Mouse (Mus musculus): ENCODE results near the gene Sox15. TPM values are rescaled to one million over a fixed set of nuclear protein-coding genes. Genes with fewer than 3 reads are reported as not detected.

Sox15 gene
- polyA plus RNA-seq, 1 experiment from 2014 or later: not detected

GRCm38 (mm10) chr11:69653399-69653798 is 1.7 kb upstream of the Sox15 start:
- no peak for ATAC-seq (ENCODE audit: low read depth)
- Histone ChIP-seq H3K27me3 (no peaks in the 10 kb centered on the region), H3K4me1 (replicated peaks) (peaks cover 20% of the 10 kb centered on the region), H3K36me3 (peaks cover 90% of the 10 kb centered on the region), H3K9me3 (no peaks in the 10 kb centered on the region), H3K4me3 (no peak overlapping the region), H3K4me2 (no peak overlapping the region), H3K9ac (no peak overlapping the region), H3K27ac (replicated peaks) (no peak overlapping the region)
- WGBS: 79% methylated on average over 5 of the region's 5 CpGs

DNA sequence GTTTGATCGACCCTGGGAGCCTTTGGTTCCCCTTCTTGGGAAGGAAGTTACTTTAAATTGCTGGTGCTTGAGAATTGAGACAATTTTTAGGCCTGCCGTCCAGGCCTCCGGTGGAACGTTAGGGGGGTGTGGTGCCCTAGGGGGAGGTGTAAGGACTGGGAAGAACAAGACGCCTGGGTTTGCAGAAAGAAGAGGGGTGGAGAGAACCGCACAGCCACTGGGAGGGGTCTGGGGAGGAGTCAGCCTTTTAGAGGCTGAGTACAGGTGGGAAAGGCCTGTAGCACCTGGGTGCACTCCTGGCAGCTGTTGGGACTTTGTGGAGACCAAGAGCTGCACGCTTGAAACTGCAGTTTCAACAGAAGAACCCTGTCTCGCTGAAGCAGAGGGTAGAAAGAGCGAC is 354 bp upstream of the Sox15 start:
- Histone ChIP-seq H3K9me3 (no peaks in the 10 kb centered on the region), H3K4me1 (replicated peaks) (peaks cover 20% of the 10 kb centered on the region), H3K36me3 (peaks cover 89% of the 10 kb centered on the region), H3K9ac (0 out of 2 replicates have a peak overlapping the region, but pooled peaks have one; percentile 52), H3K4me3 (no peak overlapping the region), H3K27ac (replicated peaks) (0 out of 2 replicates have a peak overlapping the region, but pooled peaks have one; percentile 2), H3K4me2 (no peak overlapping the region), H3K27me3 (no peaks in the 10 kb centered on the region)
- no peak for ATAC-seq (ENCODE audit: low read depth)
- 48% methylated on average over 9 of the region's 9 CpGs for WGBS

- Histone ChIP-seq H3K9ac (peak overlapping the region; percentile 52; the same call in 1 of the 2 replicates), H3K4me2 (no peak overlapping the region), H3K36me3 (peaks cover 84% of the 10 kb centered on the region), H3K9me3 (no peaks in the 10 kb centered on the region), H3K27ac (replicated peaks) (0 out of 2 replicates have a peak overlapping the region, but pooled peaks have one; percentile 23), H3K27me3 (no peaks in the 10 kb centered on the region), H3K4me1 (replicated peaks) (peaks cover 28% of the 10 kb centered on the region), H3K4me3 (0 out of 2 replicates have a peak overlapping the region, but pooled peaks have one; percentile 1)
- WGBS: 75% methylated on average over 5 of the region's 5 CpGs
- no peak for ATAC-seq (ENCODE audit: low read depth)
Observed at GRCm38 (mm10) chr11:69656065-69656455, 946 bp downstream of the Sox15 start.

DNA sequence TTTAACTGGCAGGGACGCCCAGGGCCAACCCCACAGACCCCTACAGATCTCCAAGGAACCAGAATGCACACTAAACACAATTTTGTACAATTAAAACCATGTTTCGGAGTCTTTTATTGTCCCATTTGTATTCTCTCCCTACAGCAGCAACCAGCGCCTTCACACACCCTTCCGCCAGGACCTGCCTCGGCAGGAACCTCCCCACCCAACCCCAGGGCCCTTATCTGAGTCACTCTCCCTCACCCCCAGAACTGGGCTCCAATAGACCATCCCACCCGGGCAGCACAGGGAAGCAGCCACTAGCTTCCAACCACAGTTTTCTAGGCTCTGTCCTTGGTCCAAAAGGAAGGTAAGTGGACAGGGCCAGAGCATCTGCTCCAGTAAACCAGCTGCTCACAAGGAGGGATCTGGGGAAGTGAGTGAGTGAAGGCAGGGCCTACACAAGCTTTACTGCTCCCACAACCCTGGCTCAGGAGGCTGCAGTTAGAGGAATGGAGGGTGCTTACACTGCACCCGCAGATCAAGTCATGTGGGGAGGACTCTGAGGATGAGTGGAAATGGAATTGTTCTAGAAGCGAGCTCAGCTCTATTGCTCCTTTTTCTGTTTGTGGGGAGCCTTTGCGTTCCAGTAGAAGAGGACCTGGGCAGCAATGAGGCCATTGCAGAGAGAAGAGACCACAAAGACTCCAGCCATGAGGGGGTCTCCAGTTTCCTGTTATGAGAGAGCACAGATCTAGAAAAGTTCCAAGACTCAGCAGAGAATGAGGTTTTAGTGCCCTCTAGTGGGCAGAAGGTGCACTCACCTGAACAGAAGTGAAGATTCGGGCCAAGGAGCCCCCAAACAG is 1.7 kb downstream of the Sox15 start:
- Histone ChIP-seq H3K9me3 (no peaks in the 10 kb centered on the region), H3K27ac (replicated peaks) (no peak overlapping the region), H3K4me1 (replicated peaks) (peaks cover 36% of the 10 kb centered on the region), H3K4me2 (no peak overlapping the region), H3K9ac (no peak overlapping the region), H3K36me3 (peaks cover 76% of the 10 kb centered on the region), H3K4me3 (no peak overlapping the region), H3K27me3 (no peaks in the 10 kb centered on the region)
- WGBS: 78% methylated on average over 10 of the region's 10 CpGs
- no peak for ATAC-seq (ENCODE audit: low read depth)

- H3K9ac ChIP-seq: no peak overlapping the region
- no peak overlapping the region for H3K27ac ChIP-seq (replicated peaks)
- no peaks in the 10 kb centered on the region for H3K27me3 ChIP-seq
- no peak overlapping the region for H3K4me2 ChIP-seq
- 80% methylated on average over 15 of the region's 15 CpGs for WGBS
- peaks cover 70% of the 10 kb centered on the region for H3K36me3 ChIP-seq
- no peaks in the 10 kb centered on the region for H3K9me3 ChIP-seq
- H3K4me3 ChIP-seq: no peak overlapping the region
- H3K4me1 ChIP-seq (replicated peaks): peaks cover 36% of the 10 kb centered on the region
- no peak for ATAC-seq (ENCODE audit: low read depth)
Observed at GRCm38 (mm10) chr11:69657462-69657881, 2.4 kb downstream of the Sox15 start.

DNA sequence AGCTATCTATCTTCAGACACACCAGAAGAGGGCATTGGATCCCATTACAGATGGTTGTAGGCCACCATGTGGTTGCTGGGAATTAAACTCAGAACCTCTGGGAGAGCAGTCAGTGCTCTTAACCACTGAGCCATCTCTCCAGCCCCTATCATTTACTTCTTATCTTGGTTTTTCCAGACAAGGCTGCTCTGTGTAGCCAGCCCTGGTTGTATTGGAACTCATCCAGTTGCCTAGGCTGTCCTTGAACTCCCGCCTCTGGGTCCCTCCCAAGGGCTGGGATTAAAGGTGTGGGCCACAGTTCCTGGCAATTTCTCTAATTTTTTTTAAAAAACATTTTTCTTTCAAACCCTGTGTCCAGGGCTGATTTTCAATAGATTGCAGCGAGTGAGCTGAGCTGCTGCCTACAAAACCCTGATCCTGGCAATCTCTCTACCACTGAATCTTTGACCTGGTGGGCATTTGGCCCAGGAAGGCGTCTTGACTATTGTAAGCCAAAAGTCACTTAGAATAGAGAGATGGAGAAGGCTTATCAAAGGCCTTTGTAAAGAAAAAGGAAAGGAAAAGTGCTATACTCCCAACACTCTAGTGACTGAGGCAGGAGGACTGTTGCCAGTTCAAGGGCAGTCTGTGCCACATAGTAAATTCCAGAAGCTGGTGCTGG is 6.2 kb downstream of the Sox15 start:
- peak overlapping the region; percentile 63 for H3K4me2 ChIP-seq
- peaks cover 68% of the 10 kb centered on the region for H3K36me3 ChIP-seq
- no peaks in the 10 kb centered on the region for H3K27me3 ChIP-seq
- peak overlapping the region; percentile 77 for H3K9ac ChIP-seq
- peak overlapping the region; percentile 57 for H3K4me3 ChIP-seq
- WGBS: 84% methylated on average over 3 of the region's 3 CpGs
- no peak for ATAC-seq (ENCODE audit: low read depth)
- H3K4me1 ChIP-seq (replicated peaks): peaks cover 32% of the 10 kb centered on the region
- peak overlapping the region; percentile 95 for H3K27ac ChIP-seq (replicated peaks)
- no peaks in the 10 kb centered on the region for H3K9me3 ChIP-seq

- Histone ChIP-seq H3K4me2 (peak within 1 kb of the TSS; percentile 63), H3K9ac (peak within 1 kb of the TSS; percentile 77), H3K27me3 (no peaks in the 10 kb centered on the region), H3K9me3 (no peaks in the 10 kb centered on the region), H3K27ac (replicated peaks) (peak within 1 kb of the TSS; percentile 95), H3K36me3 (peaks cover 66% of the 10 kb centered on the region), H3K4me3 (peak within 1 kb of the TSS; percentile 57), H3K4me1 (replicated peaks) (peaks cover 27% of the 10 kb centered on the region)
- peak; percentile 97 for ATAC-seq (ENCODE audit: low read depth)
- WGBS: under 1% methylated on average over 48 of the region's 48 CpGs
Observed at GRCm38 (mm10) chr11:69662213-69662966, 7.3 kb downstream of the Sox15 start, which contains the start of gene Mpdu1. Gene Mpdu1, minus strand, starts transcription at chr11:69662642.

- H3K9ac ChIP-seq: peak overlapping the region; percentile 62
- H3K4me2 ChIP-seq: peak overlapping the region; percentile 63
- no peaks in the 10 kb centered on the region for H3K27me3 ChIP-seq
- peaks cover 27% of the 10 kb centered on the region for H3K4me1 ChIP-seq (replicated peaks)
- peak overlapping the region; percentile 95 for H3K27ac ChIP-seq (replicated peaks)
- peak; percentile 19 for ATAC-seq (ENCODE audit: low read depth)
- H3K4me3 ChIP-seq: peak overlapping the region; percentile 57
- no peaks in the 10 kb centered on the region for H3K9me3 ChIP-seq
- 68% methylated on average over 13 of the region's 13 CpGs for WGBS
- H3K36me3 ChIP-seq: peaks cover 66% of the 10 kb centered on the region
Observed at GRCm38 (mm10) chr11:69662967-69663671, 8.0 kb downstream of the Sox15 start.

DNA sequence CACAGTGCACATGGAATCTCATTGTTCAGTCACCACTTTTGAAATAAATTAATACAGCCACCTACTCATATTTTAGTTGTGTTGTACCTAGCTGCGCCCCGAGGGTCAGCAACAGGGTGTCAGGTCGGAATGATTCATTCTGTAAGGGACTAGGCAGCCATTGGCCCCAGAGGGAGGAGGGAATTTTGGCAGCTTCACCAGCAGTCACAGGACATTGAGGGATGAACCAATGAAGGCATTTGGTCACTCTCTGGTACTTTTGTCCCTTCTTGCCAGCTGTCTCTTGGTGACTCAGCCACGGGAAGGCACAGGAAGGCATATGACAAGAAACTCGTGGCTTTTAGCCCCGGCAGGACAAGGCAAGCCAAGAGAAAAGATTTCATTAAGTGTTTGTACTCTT is 8.7 kb downstream of the Sox15 start:
- H3K4me2 ChIP-seq: no peak overlapping the region
- no peaks in the 10 kb centered on the region for H3K27me3 ChIP-seq
- no peak overlapping the region for H3K9ac ChIP-seq
- H3K4me3 ChIP-seq: no peak overlapping the region
- H3K4me1 ChIP-seq (replicated peaks): peaks cover 29% of the 10 kb centered on the region
- no peak for ATAC-seq (ENCODE audit: low read depth)
- peaks cover 66% of the 10 kb centered on the region for H3K36me3 ChIP-seq
- WGBS: 87% methylated on average over 6 of the region's 6 CpGs
- H3K27ac ChIP-seq (replicated peaks): peak overlapping the region; percentile 95
- no peaks in the 10 kb centered on the region for H3K9me3 ChIP-seq

- 93% methylated on average over 7 of the region's 7 CpGs for WGBS
Observed at GRCm38 (mm10) chr11:69664841-69665240, 9.7 kb downstream of the Sox15 start.

GRCm38 (mm10) chr11:69665457-69665960 is 10.4 kb downstream of the Sox15 start:
- H3K27ac ChIP-seq (replicated peaks): no peak overlapping the region; the same call in 1 of the 2 replicates
- H3K4me2 ChIP-seq: no peak overlapping the region
- no peak overlapping the region for H3K9ac ChIP-seq
- H3K27me3 ChIP-seq: no peaks in the 10 kb centered on the region
- H3K36me3 ChIP-seq: peaks cover 69% of the 10 kb centered on the region
- ATAC-seq (ENCODE audit: low read depth): no peak
- H3K4me3 ChIP-seq: no peak overlapping the region
- 76% methylated on average over 9 of the region's 9 CpGs for WGBS
- H3K4me1 ChIP-seq (replicated peaks): peaks cover 44% of the 10 kb centered on the region
- no peaks in the 10 kb centered on the region for H3K9me3 ChIP-seq

More at GRCm38 (mm10) chr11:69664841-69665240, 9.7 kb downstream of the Sox15 start:
- H3K27ac ChIP-seq (replicated peaks): no peak overlapping the region
- H3K9ac ChIP-seq: no peak overlapping the region
- no peak overlapping the region for H3K4me2 ChIP-seq
- peaks cover 69% of the 10 kb centered on the region for H3K36me3 ChIP-seq
- no peak overlapping the region for H3K4me3 ChIP-seq
- H3K9me3 ChIP-seq: no peaks in the 10 kb centered on the region
- H3K27me3 ChIP-seq: no peaks in the 10 kb centered on the region
- no peak for ATAC-seq (ENCODE audit: low read depth)
- peaks cover 40% of the 10 kb centered on the region for H3K4me1 ChIP-seq (replicated peaks)
